Mouse (Mus musculus) CH12.LX (cell line): ENCODE measurements around the gene Zfp420. TPM values are rescaled to one million over a fixed set of nuclear protein-coding genes. Genes with fewer than 3 reads are reported as not detected.

Experiments
- DNase-seq: peaks from one replicate; pipeline ENCODE4 v3.0.0-alpha.2; 2013; ENCODE audit errors: extremely low read depth
- H3K27ac ChIP-seq: 2 replicates; pipeline ENCODE4 v1.5.1; 2012; ENCODE audit warnings: low read depth, mild to moderate bottlenecking, control low read depth, moderate library complexity; ENCODE audit not compliant: insufficient read depth
- H3K27me3 ChIP-seq: replicated peaks from 2 replicates; pipeline ENCODE3; 2012; ENCODE audit warnings: inconsistent platforms
- H3K36me3 ChIP-seq, 2 experiments: replicated peaks in 1 of 2; 2 replicates each; pipeline versions ENCODE3 to v1.6.1; 2012; ENCODE audit warnings: inconsistent platforms in 1 of 2, low read length in 1 of 2, mild to moderate bottlenecking in 1 of 2, mixed read lengths in 1 of 2, moderate library complexity in 1 of 2; ENCODE audit not compliant: control insufficient read depth in 1 of 2, insufficient read depth in 1 of 2
- H3K4me1 ChIP-seq, 2 experiments: 2 replicates each; pipeline ENCODE4 v1.6.1; 2012; ENCODE audit warnings: inconsistent platforms in 1 of 2, moderate library complexity in 1 of 2; ENCODE audit not compliant: insufficient read depth in 2 of 2, control insufficient read depth in 1 of 2
- H3K4me2 ChIP-seq: 2 replicates; pipeline ENCODE4 v1.6.1; 2012; ENCODE audit warnings: low read depth, mild to moderate bottlenecking, control low read depth; ENCODE audit not compliant: poor library complexity, insufficient read depth, severe bottlenecking
- H3K4me3 ChIP-seq, 3 experiments: fragments of 150-350 bp in 1 of 3; sonication (generic) in 1 of 3; replicated peaks in 1 of 3; 2 replicates each; pipeline versions ENCODE3 to v1.5.1; 2011 to 2012; ENCODE audit warnings: low read depth in 2 of 3, low read length in 2 of 3, mild to moderate bottlenecking in 2 of 3, moderate library complexity in 2 of 3, control low read depth in 1 of 3, improper control_type of control experiment in 1 of 3, inconsistent platforms in 1 of 3, mixed read lengths in 1 of 3; ENCODE audit not compliant: poor library complexity in 1 of 3
- H3K79me2 ChIP-seq: replicated peaks from 2 replicates; pipeline ENCODE4 v1.6.1; 2012; ENCODE audit warnings: mild to moderate bottlenecking, moderate library complexity; ENCODE audit not compliant: control insufficient read depth, poor library complexity, insufficient read depth, severe bottlenecking; ENCODE audit errors: extremely low read depth
- H3K9ac ChIP-seq: 2 replicates; pipeline ENCODE4 v1.6.1; 2012; ENCODE audit warnings: low read depth, mild to moderate bottlenecking, control low read depth, moderate library complexity; ENCODE audit not compliant: insufficient read depth
- H3K9me3 ChIP-seq: replicated peaks from 2 replicates; pipeline ENCODE3; 2012; ENCODE audit warnings: low read length, inconsistent platforms, mixed read lengths
- E2F4 ChIP-seq: IDR thresholded peaks from 2 replicates; pipeline ENCODE4 v1.6.1; 2011; ENCODE audit warnings: low read depth, low read length, improper control_type of control experiment; ENCODE audit not compliant: insufficient replicate concordance
- ELF1 ChIP-seq: IDR thresholded peaks from 2 replicates; pipeline ENCODE4 v1.6.1; 2014; ENCODE audit warnings: low read depth, mild to moderate bottlenecking, inconsistent platforms, low read length, improper control_type of control experiment
- ETS1 ChIP-seq: conservative IDR thresholded peaks from 2 replicates; pipeline ENCODE4 v1.6.1; 2012; ENCODE audit warnings: low read depth, mild to moderate bottlenecking, inconsistent platforms, low read length, improper control_type of control experiment, moderate library complexity
- GABPA ChIP-seq: IDR thresholded peaks from 2 replicates; pipeline ENCODE4 v1.6.1; 2012; ENCODE audit warnings: low read depth, low read length, improper control_type of control experiment, inconsistent platforms; ENCODE audit not compliant: insufficient replicate concordance
- HCFC1 ChIP-seq: IDR thresholded peaks from 2 replicates; pipeline ENCODE4 v1.6.1; 2012; ENCODE audit warnings: low read depth, mild to moderate bottlenecking, inconsistent platforms, low read length, improper control_type of control experiment
- IRF4 ChIP-seq: IDR thresholded peaks from 2 replicates; pipeline ENCODE4 v1.6.1; 2014; ENCODE audit warnings: low read depth, mild to moderate bottlenecking, inconsistent platforms, low read length, improper control_type of control experiment
- KAT2A ChIP-seq: IDR thresholded peaks from 2 replicates; pipeline ENCODE4 v1.6.1; 2012; ENCODE audit warnings: low read length, improper control_type of control experiment, inconsistent platforms; ENCODE audit not compliant: insufficient replicate concordance
- MAX ChIP-seq: IDR thresholded peaks from 2 replicates; pipeline ENCODE4 v1.6.1; 2011; ENCODE audit warnings: low read length, improper control_type of control experiment
- MAZ ChIP-seq: IDR thresholded peaks from 2 replicates; pipeline ENCODE4 v1.6.1; 2012; ENCODE audit warnings: low read depth, mild to moderate bottlenecking, inconsistent platforms, low read length, improper control_type of control experiment, moderate library complexity
- MEF2A ChIP-seq: IDR thresholded peaks from 2 replicates; pipeline ENCODE4 v1.6.1; 2014; ENCODE audit warnings: low read depth, mild to moderate bottlenecking, inconsistent platforms, low read length, improper control_type of control experiment, borderline replicate concordance
- MXI1 ChIP-seq: IDR thresholded peaks from 2 replicates; pipeline ENCODE4 v1.6.1; 2011; ENCODE audit warnings: mild to moderate bottlenecking, low read depth, low read length, improper control_type of control experiment
- MYC ChIP-seq: IDR thresholded peaks from 2 replicates; pipeline ENCODE4 v1.6.1; 2011; ENCODE audit warnings: low read depth, mild to moderate bottlenecking, improper control_type of control experiment, low read length
- PAX5 ChIP-seq: IDR thresholded peaks from 2 replicates; pipeline ENCODE4 v1.6.1; 2012; ENCODE audit warnings: low read length, inconsistent platforms, mixed read lengths
- POLR2A ChIP-seq: IDR thresholded peaks from 2 replicates; pipeline ENCODE4 v1.6.1; 2011; ENCODE audit warnings: low read depth, mild to moderate bottlenecking, improper control_type of control experiment, low read length
- RAD21 ChIP-seq: IDR thresholded peaks from 2 replicates; pipeline ENCODE4 v1.6.1; 2011; ENCODE audit warnings: low read depth, mild to moderate bottlenecking, low read length, improper control_type of control experiment, moderate library complexity
- RCOR1 ChIP-seq: conservative IDR thresholded peaks from 2 replicates; pipeline ENCODE4 v1.6.1; 2012; ENCODE audit warnings: low read depth, mild to moderate bottlenecking, inconsistent platforms, low read length, improper control_type of control experiment
- SIN3A ChIP-seq: IDR thresholded peaks from 2 replicates; pipeline ENCODE4 v1.6.1; 2012; ENCODE audit warnings: low read length, improper control_type of control experiment, inconsistent platforms
- TBP ChIP-seq: conservative IDR thresholded peaks from 2 replicates; pipeline ENCODE4 v1.6.1; 2011; ENCODE audit warnings: low read depth, low read length, improper control_type of control experiment
- TCF12 ChIP-seq: IDR thresholded peaks from 2 replicates; pipeline ENCODE4 v1.6.1; 2014; ENCODE audit warnings: low read depth, mild to moderate bottlenecking, inconsistent platforms, low read length, improper control_type of control experiment
- ZC3H11A ChIP-seq: IDR thresholded peaks from 2 replicates; pipeline ENCODE4 v1.6.1; 2012; ENCODE audit warnings: low read depth, mild to moderate bottlenecking, inconsistent platforms, low read length, improper control_type of control experiment
- ZMIZ1 ChIP-seq: IDR thresholded peaks from 2 replicates; pipeline ENCODE4 v1.6.1; 2012; ENCODE audit warnings: low read depth, mild to moderate bottlenecking, inconsistent platforms, low read length, improper control_type of control experiment
- dilution Hi-C: fragments of 300-500 bp; cut with MboI; formaldehyde crosslinking; loops from 2 replicates; pipeline ENCODE4 v1.14.3; 2020; ENCODE audit warnings: low sequenced_read_pairs; ENCODE audit not compliant: extremely low pct_unique_long_range_greater_than_20kb, extremely low pct_ligation_motif_present
- in situ Hi-C: fragments of 300-500 bp; cut with MboI; formaldehyde crosslinking; loops from 3 replicates; pipeline ENCODE4 v1.14.3; 2019; ENCODE audit warnings: low sequenced_read_pairs, low pct_ligation_motif_present, low pct_unique_long_range_greater_than_20kb, mixed read lengths
- polyA plus RNA-seq: library from polyadenylated mRNA; unstranded; fragments of >175 nt; gene quantifications from 2 replicates; pipeline ENCODE4 v1.2.1, GENCODE M21; 2012; ENCODE audit warnings: low read depth; ENCODE audit not compliant: insufficient read length
- total RNA-seq, 2 experiments: library from RNA; depleted of rRNA; stranded (reverse); fragments of 300-350 nt in 1 of 2; fragments of >200 nt in 1 of 2; gene quantifications; 2 replicates each; pipeline ENCODE4 v1.2.3; 2012 to 2014

Gene Zfp420
- total and polyA plus RNA-seq, 3 experiments, result 2.5 to 4.8 (median 3.3) TPM

DNA sequence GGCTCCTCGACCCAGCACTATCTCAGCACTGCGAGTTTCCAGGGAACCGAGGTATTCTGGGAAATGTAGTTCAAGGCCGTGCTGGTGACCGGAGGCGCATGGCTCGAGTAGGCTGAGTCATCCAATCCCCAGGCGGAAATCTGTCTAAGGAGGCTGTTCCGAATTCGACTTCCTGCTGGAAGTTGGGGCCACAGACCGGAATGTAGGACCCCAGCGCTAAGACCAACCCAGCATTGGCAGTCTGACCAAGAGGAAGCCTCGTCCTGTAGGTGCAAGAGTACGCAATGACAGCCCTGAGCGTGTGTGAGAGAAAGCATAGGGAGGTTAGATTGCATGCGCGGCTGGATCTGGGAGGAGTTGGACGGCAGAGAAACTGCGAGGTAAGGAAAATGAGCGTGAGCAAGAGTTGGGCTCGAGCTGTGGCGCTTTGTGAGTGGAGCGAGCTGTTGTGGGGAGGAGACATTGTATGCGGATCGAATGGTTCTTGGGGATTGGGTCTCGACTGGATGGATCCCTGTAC is 43.8 kb upstream of the Zfp420 start, which contains the start of gene Zfp790 (continued):
- no peak for TF ChIP-seq RCOR1
- TF ChIP-seq ZMIZ1, result 0 out of 2 replicates have a peak, but pooled peaks have one; percentile 50
- no peak for TF ChIP-seq PAX5
- peak; percentile 87 for TF ChIP-seq MAX
- TF ChIP-seq IRF4, result peak; percentile 36; the same call in 1 of the 2 replicates
- TF ChIP-seq MEF2A, result peak; percentile 22; the same call in 1 of the 2 replicates
- TF ChIP-seq ETS1, result no peak; the same call in 1 of the 2 replicates
- TF ChIP-seq MXI1, result peak; percentile 87

DNA sequence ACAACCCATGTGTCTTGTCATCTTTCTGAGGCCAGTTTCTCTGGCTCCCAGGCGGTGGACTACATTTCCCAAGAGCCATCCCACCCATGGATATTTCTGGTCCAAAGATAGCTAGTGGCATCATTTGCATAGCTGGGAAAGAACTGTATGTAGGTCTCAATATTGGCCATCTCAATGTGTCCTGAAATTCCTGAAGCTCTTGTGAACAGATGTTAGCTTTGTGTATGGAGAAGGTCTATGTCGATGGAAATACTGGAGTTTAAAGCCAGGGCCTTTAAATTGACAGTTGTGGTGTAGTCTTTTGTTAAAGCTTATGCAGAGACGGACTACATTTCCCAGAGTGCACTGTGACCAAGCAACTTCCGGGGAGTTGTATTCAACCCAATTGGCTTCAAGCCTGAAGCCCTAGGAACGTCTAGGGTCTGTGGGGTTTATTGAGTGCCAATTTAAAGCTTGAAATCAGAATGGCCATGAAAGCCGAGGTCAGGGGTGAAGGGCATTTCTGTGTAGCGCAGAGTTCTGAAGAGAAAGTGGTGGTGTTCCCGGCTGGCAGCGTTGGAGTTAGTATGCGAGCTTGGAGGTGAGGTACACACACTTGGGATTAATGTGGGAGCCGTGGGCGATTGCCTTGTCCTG is 41.0 kb upstream of the Zfp420 start:
- peak; percentile 73 for DNase-seq
- no peaks in the 10 kb centered on the region for H3K27me3 ChIP-seq
- TF ChIP-seq MYC (no peak), GABPA (peak; percentile 34; the same call in 1 of the 2 replicates), IRF4 (no peak), MAZ (no peak), TBP (no peak), RAD21 (no peak), TCF12 (no peak), ZC3H11A (no peak), E2F4 (no peak), SIN3A (peak; percentile 81), POLR2A (peak; percentile 33), ELF1 (peak; percentile 90), KAT2A (peak; percentile 94; the same call in 1 of the 2 replicates), HCFC1 (peak; percentile 98)
- TF ChIP-seq, all 38 proteins: peak for 6
- Histone ChIP-seq H3K4me2 (peak overlapping the region; percentile 98), H3K27ac (no peak overlapping the region), H3K4me3 (peak overlapping the region; percentile 65 to 82 (median 68)), H3K9ac (peak overlapping the region; percentile 75), H3K36me3 (peaks cover 10 to 39% of the 10 kb centered on the region in 2 experiments), H3K9me3 (no peaks in the 10 kb centered on the region), H3K79me2 (peaks cover 25% of the 10 kb centered on the region), H3K4me1 (peaks cover 9 to 40% of the 10 kb centered on the region in 2 experiments)
- dilution Hi-C loops (no loop called here), in situ Hi-C loops (no loop called here)
